9 mouse cellular contexts compared by ENCODE assay signal in genomic region chr1:136670421-136670820, GRCm38 (mm10). TPM values are rescaled to one million over a fixed set of nuclear protein-coding genes. Genes with fewer than 3 reads are reported as not detected.
DNase-seq lines count a peak whose midpoint lies in the region; ATAC-seq and TF ChIP-seq lines count a peak whose summit lies in the region.
"Had no signal": no experiment of that assay in that cellular context is flagged by ENCODE, and none has a peak within 500 bp of the region (broad histone marks: within the 10 kb centered on the region; RNA-seq: fewer than 3 reads in every experiment).

No protein-coding gene starts in this region.

- no peaks in the 10 kb centered on the region for H3K9me3 ChIP-seq in midbrain, embryonic 11.5 days (ENCODE audit: control insufficient read depth, low read length)
- H3K9me3 ChIP-seq in midbrain, embryonic 13.5 days, result no peaks in the 10 kb centered on the region
- no peaks in the 10 kb centered on the region for H3K9me3 ChIP-seq in hindbrain, postnatal 0 days (ENCODE audit: low read length)
- no peaks in the 10 kb centered on the region for H3K9me3 ChIP-seq in neural tube, embryonic 13.5 days
- H3K9me3 ChIP-seq: limb, embryonic 15.5 days had no signal

- H3K4me3 ChIP-seq in midbrain, embryonic 11.5 days (ENCODE audit: low read depth, low read length), result no peak overlapping the region
- H3K4me3 ChIP-seq in midbrain, embryonic 13.5 days (replicated peaks), result no peak overlapping the region
- no peak overlapping the region for H3K4me3 ChIP-seq in hindbrain, postnatal 0 days (ENCODE audit: low read length)
- H3K4me3 ChIP-seq in neural tube, embryonic 13.5 days, result 0 out of 2 replicates have a peak overlapping the region, but pooled peaks have one; percentile 5
- H3K4me3 ChIP-seq: limb, embryonic 15.5 days had no signal

- H3K36me3 ChIP-seq in midbrain, embryonic 11.5 days (ENCODE audit: control insufficient read depth, insufficient read depth, low read length), result no peaks in the 10 kb centered on the region
- no peaks in the 10 kb centered on the region for H3K36me3 ChIP-seq in midbrain, embryonic 13.5 days
- H3K36me3 ChIP-seq in hindbrain, postnatal 0 days (ENCODE audit: insufficient read depth, low read length), result no peaks in the 10 kb centered on the region
- H3K36me3 ChIP-seq in neural tube, embryonic 13.5 days, result no peaks in the 10 kb centered on the region
- H3K36me3 ChIP-seq: limb, embryonic 15.5 days had no signal

- H3K4me1 ChIP-seq in midbrain, embryonic 11.5 days (ENCODE audit: control insufficient read depth, insufficient read depth, low read length), result 0 out of 2 replicates have a peak, but pooled peaks cover 3% of the 10 kb centered on the region
- peaks cover 14% of the 10 kb centered on the region for H3K4me1 ChIP-seq in midbrain, embryonic 13.5 days (replicated peaks)
- no peaks in the 10 kb centered on the region for H3K4me1 ChIP-seq in hindbrain, postnatal 0 days (ENCODE audit: insufficient read depth, low read length)
- H3K4me1 ChIP-seq in neural tube, embryonic 13.5 days (replicated peaks), result peaks cover 16% of the 10 kb centered on the region

- DNase-seq in frontal cortex, postnatal 25 days (ENCODE audit: low spot score in 2 of 2), result no peak
- DNase-seq in midbrain, embryonic 11.5 days (ENCODE audit: low spot score, missing footprints), result no peak
- DNase-seq in hindbrain, postnatal 0 days (ENCODE audit: low spot score), result no peak
- no peak for DNase-seq in cerebellum, adult 8-10 months
- DNase-seq in left cerebral cortex, adult 8-10 months (ENCODE audit: low spot score in 2 of 2), result no peak

- ATAC-seq in frontal cortex, adult (ENCODE audit: low TSS enrichment), result peak; percentile 68
- ATAC-seq in midbrain, embryonic 11.5 days (ENCODE audit: low FRiP score), result 0 out of 2 replicates have a peak, but pooled peaks have one; percentile 28
- ATAC-seq in midbrain, embryonic 13.5 days, result no peak
- ATAC-seq in hindbrain, postnatal 0 days, result 0 out of 2 replicates have a peak, but pooled peaks have one; percentile 44
- ATAC-seq in neural tube, embryonic 13.5 days (ENCODE audit: low read depth), result peak; percentile 78; the same call in 1 of the 2 replicates

- no peaks in the 10 kb centered on the region for H3K27me3 ChIP-seq in midbrain, embryonic 11.5 days (ENCODE audit: control insufficient read depth, insufficient read depth, low read length)
- 0 out of 2 replicates have a peak, but pooled peaks cover 2% of the 10 kb centered on the region for H3K27me3 ChIP-seq in midbrain, embryonic 13.5 days
- no peaks in the 10 kb centered on the region for H3K27me3 ChIP-seq in hindbrain, postnatal 0 days (ENCODE audit: insufficient read depth, low read length)
- 0 out of 2 replicates have a peak, but pooled peaks cover 7% of the 10 kb centered on the region for H3K27me3 ChIP-seq in neural tube, embryonic 13.5 days
- H3K27me3 ChIP-seq: limb, embryonic 15.5 days had no signal

- no peak overlapping the region for H3K27ac ChIP-seq in midbrain, embryonic 11.5 days (ENCODE audit: low read depth, low read length)
- no peak overlapping the region for H3K27ac ChIP-seq in midbrain, embryonic 13.5 days
- no peak overlapping the region for H3K27ac ChIP-seq in hindbrain, postnatal 0 days
- H3K27ac ChIP-seq in neural tube, embryonic 13.5 days (replicated peaks), result no peak overlapping the region
- H3K27ac ChIP-seq: limb, embryonic 15.5 days had no signal

- H3K9ac ChIP-seq in midbrain, embryonic 11.5 days (ENCODE audit: low read length), result no peak overlapping the region
- no peak overlapping the region for H3K9ac ChIP-seq in midbrain, embryonic 13.5 days (replicated peaks)
- H3K9ac ChIP-seq in hindbrain, postnatal 0 days (replicated peaks; ENCODE audit: low read length), result no peak overlapping the region
- 0 out of 2 replicates have a peak overlapping the region, but pooled peaks have one; percentile 41 for H3K9ac ChIP-seq in neural tube, embryonic 13.5 days
- H3K9ac ChIP-seq: limb, embryonic 15.5 days had no signal

- WGBS in midbrain, embryonic 11.5 days, result 50% methylated on average over 16 of the region's 16 CpGs
- 49% methylated on average over 16 of the region's 16 CpGs for WGBS in midbrain, embryonic 13.5 days
- 51% methylated on average over 16 of the region's 16 CpGs for WGBS in hindbrain, postnatal 0 days
- 40% methylated on average over 16 of the region's 16 CpGs for WGBS in neural tube, embryonic 13.5 days

- H3K4me2 ChIP-seq in midbrain, embryonic 11.5 days, result no peak overlapping the region
- no peak overlapping the region for H3K4me2 ChIP-seq in midbrain, embryonic 13.5 days (replicated peaks)
- H3K4me2 ChIP-seq in hindbrain, postnatal 0 days (ENCODE audit: low read depth, low read length), result 0 out of 2 replicates have a peak overlapping the region, but pooled peaks have one; percentile 13
- H3K4me2 ChIP-seq in neural tube, embryonic 13.5 days, result peak overlapping the region; percentile 35
- H3K4me2 ChIP-seq: limb, embryonic 15.5 days had no signal

- TF ChIP-seq CTCF in hindbrain, postnatal 0 days (IDR thresholded peaks at IDR 0.05; ENCODE audit: low read depth), result no peak

RNA-seq across cellular contexts. Expression of gene Zfp281, which starts 45.7 kb away (rescaled TPM):
- polyA plus RNA-seq in midbrain, embryonic 11.5 days (2014; fragmentation: Nextera tagmentation; extraction: Ambion mirVana), result 40.5 and 42.1 TPM in 2 replicates
- polyA plus RNA-seq in midbrain, embryonic 13.5 days (2015; fragmentation: Nextera tagmentation; extraction: Ambion mirVana), result 29.2 and 30.2 TPM in 2 replicates
- total RNA-seq in hindbrain, postnatal 0 days (2014; rRNA removed), result 22.3 and 25.7 TPM in 2 replicates
- 17.2 and 19.5 TPM in 2 replicates for polyA plus RNA-seq in hindbrain, postnatal 0 days (2015; fragmentation: Nextera tagmentation; extraction: Ambion mirVana)
- 26.3 and 27.2 TPM in 2 replicates for polyA plus RNA-seq in neural tube, embryonic 13.5 days (2015; fragmentation: Nextera tagmentation; extraction: Ambion mirVana)
- 10 to 100 TPM; 33.5 to 34.4 (median 33.7) TPM for total RNA-seq in left cerebral cortex, adult 8-10 months (2022)

Comparison
In these comparisons a context has a peak if more than half of its experiments do, and no peak if none do; other contexts are left out.
1. H3K4me2 ChIP-seq: peak in hindbrain, postnatal 0 days (single experiment) and neural tube, embryonic 13.5 days (single experiment); none in midbrain, embryonic 11.5 days (single experiment) and midbrain, embryonic 13.5 days (single experiment).